Mouse (Mus musculus) heart, embryonic 14.5 days (tissue): Measurements from ENCODE around the gene Vps54. TPM values are rescaled to one million over a fixed set of nuclear protein-coding genes. Genes with fewer than 3 reads are reported as not detected.

ENCODE experiments used
- ATAC-seq: fragments of 200-750 bp; cut with Nextera tagmentation; 2 replicates; pipeline ENCODE4 v1.8.0; 2017; ENCODE audit warnings: low read depth, moderate TSS enrichment; ENCODE audit not compliant: insufficient number of reproducible peaks, insufficient read depth, low FRiP score
- H3K27ac ChIP-seq, 2 experiments: fragments of 200-500 bp in 1 of 2; fragments of 300-500 bp in 1 of 2; sonication (generic) in 1 of 2; replicated peaks in 1 of 2; 2 replicates each; pipeline ENCODE4 v1.5.1; 2012 to 2014; ENCODE audit warnings: low read depth in 2 of 2, low read length in 2 of 2, control low read depth in 1 of 2, mild to moderate bottlenecking in 1 of 2, mixed read lengths in 1 of 2; ENCODE audit not compliant: control insufficient read depth in 1 of 2, insufficient read depth in 1 of 2
- H3K27me3 ChIP-seq: fragments of 300-500 bp; sonication (generic); 2 replicates; pipeline ENCODE4 v1.6.1; 2014; ENCODE audit warnings: mild to moderate bottlenecking, low read length, control low read depth; ENCODE audit not compliant: control insufficient read depth, insufficient read depth
- H3K36me3 ChIP-seq: fragments of 300-500 bp; sonication (generic); 2 replicates; pipeline ENCODE4 v1.6.1; 2014; ENCODE audit warnings: mild to moderate bottlenecking, control low read depth, low read length, mixed read lengths; ENCODE audit not compliant: control insufficient read depth, insufficient read depth
- H3K4me1 ChIP-seq, 2 experiments: fragments of 200-500 bp in 1 of 2; fragments of 300-500 bp in 1 of 2; sonication (generic) in 1 of 2; 2 replicates each; pipeline ENCODE4 v1.6.1; 2012 to 2014; ENCODE audit warnings: low read length in 2 of 2, control low read depth in 1 of 2, mixed read lengths in 1 of 2; ENCODE audit not compliant: control insufficient read depth in 2 of 2, insufficient read depth in 2 of 2
- H3K4me2 ChIP-seq: fragments of 300-500 bp; sonication (generic); 2 replicates; pipeline ENCODE4 v1.6.1; 2014; ENCODE audit warnings: mild to moderate bottlenecking, low read length
- H3K4me3 ChIP-seq, 2 experiments: fragments of 200-500 bp in 1 of 2; fragments of 300-500 bp in 1 of 2; sonication (generic) in 1 of 2; 2 replicates each; pipeline ENCODE4 v1.5.1; 2012 to 2014; ENCODE audit warnings: low read length in 2 of 2, mild to moderate bottlenecking in 2 of 2, control low read depth in 1 of 2, low read depth in 1 of 2, moderate library complexity in 1 of 2; ENCODE audit not compliant: control insufficient read depth in 1 of 2, insufficient read depth in 1 of 2
- H3K9ac ChIP-seq: fragments of 300-500 bp; sonication (generic); 2 replicates; pipeline ENCODE4 v1.6.1; 2014; ENCODE audit warnings: mild to moderate bottlenecking, low read length
- H3K9me3 ChIP-seq: fragments of 300-500 bp; sonication (generic); 2 replicates; pipeline ENCODE4 v1.6.1; 2016; ENCODE audit warnings: low read length, control low read depth; ENCODE audit not compliant: control insufficient read depth
- WGBS: fragments of 180-500 bp; shearing (Covaris S2); extraction: QIAGEN DNeasy Blood & Tissue Kit; methylation state at CpG from one replicate; pipeline ENCODE4 v1.1.7; 2014; 5-methylcytosine and 5-hydroxymethylcytosine counted together
- polyA plus RNA-seq: library from polyadenylated mRNA; unstranded; fragments of >200 nt; fragmentation: Nextera tagmentation; extraction: Ambion mirVana; gene quantifications from 2 replicates; pipeline ENCODE4 v1.2.1, GENCODE M21; 2014

Vps54 gene
- polyA plus RNA-seq, 1 experiment from 2014 or later: 12.3 TPM

- ATAC-seq: no peak
- H3K36me3 ChIP-seq: no peaks in the 10 kb centered on the region
- H3K9ac ChIP-seq: no peak overlapping the region
- H3K9me3 ChIP-seq: no peaks in the 10 kb centered on the region
- no peak overlapping the region for H3K4me2 ChIP-seq
- H3K27ac ChIP-seq: no peak overlapping the region
- 83% methylated on average over 8 of the region's 8 CpGs for WGBS
- no peaks in the 10 kb centered on the region for H3K27me3 ChIP-seq
- no peak overlapping the region for H3K4me3 ChIP-seq
- peaks cover 5 to 7% of the 10 kb centered on the region in 2 experiments for H3K4me1 ChIP-seq
These were observed 19.1 kb upstream of the Vps54 start for GRCm38 (mm10) chr11:21219851-21220587.

GRCm38 (mm10) chr11:21220754-21221153 is 18.3 kb upstream of the Vps54 start:
- Histone ChIP-seq H3K4me2 (no peak overlapping the region), H3K4me3 (no peak overlapping the region), H3K9ac (no peak overlapping the region), H3K27ac (no peak overlapping the region), H3K4me1 (peaks cover 5 to 7% of the 10 kb centered on the region in 2 experiments), H3K27me3 (no peaks in the 10 kb centered on the region), H3K36me3 (no peaks in the 10 kb centered on the region), H3K9me3 (no peaks in the 10 kb centered on the region)
- ATAC-seq: no peak
- WGBS: 57% methylated on average over 2 of the region's 2 CpGs

- no peak overlapping the region for H3K4me2 ChIP-seq
- H3K27ac ChIP-seq: no peak overlapping the region
- no peaks in the 10 kb centered on the region for H3K9me3 ChIP-seq
- 91% methylated on average over 2 of the region's 2 CpGs for WGBS
- no peaks in the 10 kb centered on the region for H3K27me3 ChIP-seq
- H3K36me3 ChIP-seq: no peaks in the 10 kb centered on the region
- H3K9ac ChIP-seq: no peak overlapping the region
- H3K4me3 ChIP-seq: no peak overlapping the region
- peaks cover 5 to 7% of the 10 kb centered on the region in 2 experiments for H3K4me1 ChIP-seq
- ATAC-seq: no peak
These were observed 17.7 kb upstream of the Vps54 start for GRCm38 (mm10) chr11:21221396-21221795.

- Histone ChIP-seq H3K36me3 (no peaks in the 10 kb centered on the region), H3K9ac (no peak overlapping the region), H3K27me3 (no peaks in the 10 kb centered on the region), H3K4me2 (no peak overlapping the region), H3K4me1 (peaks cover 1 to 2% of the 10 kb centered on the region in 2 experiments), H3K27ac (no peak overlapping the region), H3K4me3 (no peak overlapping the region), H3K9me3 (no peaks in the 10 kb centered on the region)
- 57% methylated on average over 4 of the region's 4 CpGs for WGBS
- ATAC-seq: no peak
These were observed 16.4 kb upstream of the Vps54 start for GRCm38 (mm10) chr11:21222606-21223207.

- ATAC-seq: no peak
- H3K4me1 ChIP-seq: no peaks in the 10 kb centered on the region
- no peaks in the 10 kb centered on the region for H3K36me3 ChIP-seq
- H3K9ac ChIP-seq: no peak overlapping the region
- H3K9me3 ChIP-seq: no peaks in the 10 kb centered on the region
- H3K27ac ChIP-seq: no peak overlapping the region
- 86% methylated on average over 3 of the region's 3 CpGs for WGBS
- H3K27me3 ChIP-seq: no peaks in the 10 kb centered on the region
- H3K4me2 ChIP-seq: no peak overlapping the region
- no peak overlapping the region for H3K4me3 ChIP-seq
These were observed 15.5 kb upstream of the Vps54 start for GRCm38 (mm10) chr11:21223539-21223938.

- Histone ChIP-seq H3K4me1 (no peaks in the 10 kb centered on the region), H3K9me3 (no peaks in the 10 kb centered on the region)
These were observed 15.0 kb upstream of the Vps54 start for GRCm38 (mm10) chr11:21224041-21224440.

GRCm38 (mm10) chr11:21224446-21224845 is 14.6 kb upstream of the Vps54 start:
- Histone ChIP-seq H3K9ac (no peak overlapping the region), H3K27me3 (no peaks in the 10 kb centered on the region), H3K4me3 (no peak overlapping the region), H3K4me2 (no peak overlapping the region), H3K4me1 (no peaks in the 10 kb centered on the region), H3K9me3 (no peaks in the 10 kb centered on the region), H3K27ac (no peak overlapping the region), H3K36me3 (no peaks in the 10 kb centered on the region)
- no peak for ATAC-seq

More at GRCm38 (mm10) chr11:21224041-21224440, 15.0 kb upstream of the Vps54 start:
- no peak for ATAC-seq
- Histone ChIP-seq H3K36me3 (no peaks in the 10 kb centered on the region), H3K9ac (no peak overlapping the region), H3K27ac (no peak overlapping the region), H3K4me3 (no peak overlapping the region), H3K4me2 (no peak overlapping the region), H3K27me3 (no peaks in the 10 kb centered on the region)
- 78% methylated on average over 6 of the region's 6 CpGs for WGBS

GRCm38 (mm10) chr11:21224983-21225382 is 14.1 kb upstream of the Vps54 start:
- H3K36me3 ChIP-seq: no peaks in the 10 kb centered on the region
- H3K4me1 ChIP-seq: no peaks in the 10 kb centered on the region
- no peak for ATAC-seq
- no peaks in the 10 kb centered on the region for H3K27me3 ChIP-seq
- no peak overlapping the region for H3K9ac ChIP-seq
- H3K4me2 ChIP-seq: no peak overlapping the region
- no peak overlapping the region for H3K4me3 ChIP-seq
- no peak overlapping the region for H3K27ac ChIP-seq
- H3K9me3 ChIP-seq: no peaks in the 10 kb centered on the region
